Mouse (Mus musculus) midbrain, embryonic 11.5 days (tissue): Measurements from ENCODE around the gene Wfdc1. TPM values are rescaled to one million over a fixed set of nuclear protein-coding genes. Genes with fewer than 3 reads are reported as not detected.

ENCODE experiments used
- ATAC-seq: fragments of 200-750 bp; cut with Nextera tagmentation; 2 replicates; pipeline ENCODE4 v1.8.0; 2017; ENCODE audit warnings: moderate TSS enrichment, moderate library complexity; ENCODE audit not compliant: low FRiP score
- DNase-seq: peaks from one replicate; pipeline ENCODE4 v3.0.0; 2015; ENCODE audit warnings: low spot score; ENCODE audit errors: missing footprints
- H3K27ac ChIP-seq: fragments of 300-500 bp; sonication (generic); 2 replicates; pipeline ENCODE4 v1.5.1; 2014; ENCODE audit warnings: low read depth, low read length
- H3K27me3 ChIP-seq: fragments of 300-500 bp; sonication (generic); 2 replicates; pipeline ENCODE4 v1.6.1; 2014; ENCODE audit warnings: mild to moderate bottlenecking, low read length, moderate library complexity, mixed read lengths; ENCODE audit not compliant: control insufficient read depth, insufficient read depth
- H3K36me3 ChIP-seq: fragments of 300-500 bp; sonication (generic); 2 replicates; pipeline ENCODE4 v1.6.1; 2014; ENCODE audit warnings: mild to moderate bottlenecking, low read length, moderate library complexity, mixed read lengths; ENCODE audit not compliant: control insufficient read depth, insufficient read depth
- H3K4me1 ChIP-seq: fragments of 300-500 bp; sonication (generic); 2 replicates; pipeline ENCODE4 v1.6.1; 2014; ENCODE audit warnings: low read length; ENCODE audit not compliant: control insufficient read depth, insufficient read depth
- H3K4me2 ChIP-seq: fragments of 300-500 bp; sonication (generic); 2 replicates; pipeline ENCODE4 v1.6.1; 2014; ENCODE audit warnings: mild to moderate bottlenecking, moderate library complexity
- H3K4me3 ChIP-seq: fragments of 300-500 bp; sonication (generic); 2 replicates; pipeline ENCODE4 v1.5.1; 2014; ENCODE audit warnings: low read depth, low read length
- H3K9ac ChIP-seq: fragments of 300-500 bp; sonication (generic); 2 replicates; pipeline ENCODE4 v1.6.1; 2014; ENCODE audit warnings: low read length
- H3K9me3 ChIP-seq: fragments of 300-500 bp; sonication (generic); 2 replicates; pipeline ENCODE4 v1.6.1; 2016; ENCODE audit warnings: low read length; ENCODE audit not compliant: control insufficient read depth
- WGBS: fragments of 180-500 bp; shearing (Covaris S2); extraction: QIAGEN DNeasy Blood & Tissue Kit; methylation state at CpG from one replicate; pipeline ENCODE4 v1.1.7; 2014; 5-methylcytosine and 5-hydroxymethylcytosine counted together
- polyA plus RNA-seq: library from polyadenylated mRNA; unstranded; fragments of >200 nt; fragmentation: Nextera tagmentation; extraction: Ambion mirVana; gene quantifications from 2 replicates; pipeline ENCODE4 v1.2.1, GENCODE M21; 2014

Gene Wfdc1
- polyA plus RNA-seq, 1 experiment from 2014 or later, result 11.8 TPM

- Histone ChIP-seq H3K4me1 (peaks cover 4% of the 10 kb centered on the region; the same call in 1 of the 2 replicates), H3K9ac (no peak overlapping the region)
- 87% methylated on average over 7 of the region's 7 CpGs for WGBS
Measured at GRCm38 (mm10) chr8:119624916-119625315, 41.2 kb upstream of the Wfdc1 start.

GRCm38 (mm10) chr8:119625788-119626187, 40.4 kb upstream of the Wfdc1 start:
- H3K27ac ChIP-seq, result no peak overlapping the region
- WGBS, result 76% methylated on average over 22 of the region's 22 CpGs
- H3K4me1 ChIP-seq, result peaks cover 4% of the 10 kb centered on the region; the same call in 1 of the 2 replicates
- no peak overlapping the region for H3K4me2 ChIP-seq
- H3K9ac ChIP-seq, result no peak overlapping the region
- H3K36me3 ChIP-seq, result no peaks in the 10 kb centered on the region
- no peak overlapping the region for H3K4me3 ChIP-seq
- DNase-seq (no peak), ATAC-seq (no peak)
- no peaks in the 10 kb centered on the region for H3K27me3 ChIP-seq
- H3K9me3 ChIP-seq, result no peaks in the 10 kb centered on the region

More at GRCm38 (mm10) chr8:119624916-119625315, 41.2 kb upstream of the Wfdc1 start:
- Histone ChIP-seq H3K36me3 (no peaks in the 10 kb centered on the region), H3K27me3 (no peaks in the 10 kb centered on the region), H3K27ac (no peak overlapping the region), H3K4me3 (no peak overlapping the region), H3K9me3 (no peaks in the 10 kb centered on the region), H3K4me2 (no peak overlapping the region)
- DNase-seq, result no peak
- ATAC-seq, result no peak

- peaks cover 6% of the 10 kb centered on the region for H3K4me1 ChIP-seq
- WGBS, result 88% methylated on average over 7 of the region's 7 CpGs
Measured at GRCm38 (mm10) chr8:119627199-119627598, 39.0 kb upstream of the Wfdc1 start.

GRCm38 (mm10) chr8:119627613-119628359, 38.4 kb upstream of the Wfdc1 start:
- 43% methylated on average over 10 of the region's 10 CpGs for WGBS
- no peaks in the 10 kb centered on the region for H3K27me3 ChIP-seq
- ATAC-seq (no peak), DNase-seq (no peak)
- H3K4me2 ChIP-seq, result no peak overlapping the region
- peaks cover 6% of the 10 kb centered on the region for H3K4me1 ChIP-seq
- H3K9ac ChIP-seq, result no peak overlapping the region
- no peak overlapping the region for H3K4me3 ChIP-seq
- H3K36me3 ChIP-seq, result no peaks in the 10 kb centered on the region
- H3K27ac ChIP-seq, result no peak overlapping the region
- H3K9me3 ChIP-seq, result no peaks in the 10 kb centered on the region

More at GRCm38 (mm10) chr8:119627199-119627598, 39.0 kb upstream of the Wfdc1 start:
- no peaks in the 10 kb centered on the region for H3K27me3 ChIP-seq
- H3K4me2 ChIP-seq, result no peak overlapping the region
- no peaks in the 10 kb centered on the region for H3K9me3 ChIP-seq
- H3K4me3 ChIP-seq, result no peak overlapping the region
- no peaks in the 10 kb centered on the region for H3K36me3 ChIP-seq
- H3K9ac ChIP-seq, result no peak overlapping the region
- no peak overlapping the region for H3K27ac ChIP-seq
- no peak for ATAC-seq
- DNase-seq, result no peak

- H3K9ac ChIP-seq, result no peak overlapping the region; the same call in 1 of the 2 replicates
- WGBS, result 52% methylated on average over 3 of the region's 3 CpGs
- H3K27ac ChIP-seq, result peak overlapping the region; percentile 20; the same call in 1 of the 2 replicates
- no peak overlapping the region for H3K4me3 ChIP-seq
- H3K36me3 ChIP-seq, result no peaks in the 10 kb centered on the region
- no peak for DNase-seq
- H3K4me2 ChIP-seq, result no peak overlapping the region
- H3K27me3 ChIP-seq, result peaks cover 7% of the 10 kb centered on the region
- H3K9me3 ChIP-seq, result no peaks in the 10 kb centered on the region
- peaks cover 20% of the 10 kb centered on the region for H3K4me1 ChIP-seq
- ATAC-seq, result peak; percentile 56; the same call in 1 of the 2 replicates
Measured at GRCm38 (mm10) chr8:119630841-119631240, 35.3 kb upstream of the Wfdc1 start.

- Histone ChIP-seq H3K9me3 (no peaks in the 10 kb centered on the region), H3K4me3 (no peak overlapping the region), H3K27me3 (peaks cover 7% of the 10 kb centered on the region), H3K4me2 (no peak overlapping the region), H3K9ac (no peak overlapping the region), H3K36me3 (no peaks in the 10 kb centered on the region), H3K27ac (no peak overlapping the region), H3K4me1 (peaks cover 21% of the 10 kb centered on the region)
- no peak for ATAC-seq
- DNase-seq, result no peak
- WGBS, result 89% methylated on average over 9 of the region's 9 CpGs
Measured at GRCm38 (mm10) chr8:119632246-119632645, 33.9 kb upstream of the Wfdc1 start.

GRCm38 (mm10) chr8:119632909-119633308, 33.3 kb upstream of the Wfdc1 start:
- ATAC-seq, result no peak
- no peaks in the 10 kb centered on the region for H3K36me3 ChIP-seq
- peaks cover 20% of the 10 kb centered on the region for H3K4me1 ChIP-seq
- peaks cover 7% of the 10 kb centered on the region for H3K27me3 ChIP-seq
- 41% methylated on average over 29 of the region's 29 CpGs for WGBS
- H3K4me2 ChIP-seq, result no peak overlapping the region
- DNase-seq, result no peak
- no peak overlapping the region for H3K4me3 ChIP-seq
- no peak overlapping the region for H3K9ac ChIP-seq
- no peaks in the 10 kb centered on the region for H3K9me3 ChIP-seq
- H3K27ac ChIP-seq, result no peak overlapping the region

- Histone ChIP-seq H3K4me1 (peaks cover 17% of the 10 kb centered on the region), H3K4me3 (no peak overlapping the region), H3K27ac (no peak overlapping the region), H3K36me3 (no peaks in the 10 kb centered on the region), H3K27me3 (peaks cover 7% of the 10 kb centered on the region), H3K9me3 (no peaks in the 10 kb centered on the region), H3K9ac (no peak overlapping the region), H3K4me2 (no peak overlapping the region)
- ATAC-seq (peak; percentile 56; the same call in 1 of the 2 replicates), DNase-seq (no peak)
- WGBS, result 17% methylated on average over 14 of the region's 14 CpGs
Measured at GRCm38 (mm10) chr8:119634616-119635336, 31.4 kb upstream of the Wfdc1 start.

GRCm38 (mm10) chr8:119635378-119635777, 30.8 kb upstream of the Wfdc1 start, which contains the start of gene Kcng4:
Gene Kcng4, minus strand, starts transcription at chr8:119635680.
- no peak within 1 kb of the TSS for H3K9ac ChIP-seq
- WGBS, result 34% methylated on average over 6 of the region's 6 CpGs
- H3K36me3 ChIP-seq, result no peaks in the 10 kb centered on the region
- DNase-seq (no peak), ATAC-seq (no peak)
- peaks cover 7% of the 10 kb centered on the region for H3K27me3 ChIP-seq
- H3K4me2 ChIP-seq, result no peak within 1 kb of the TSS
- peaks cover 17% of the 10 kb centered on the region for H3K4me1 ChIP-seq
- H3K4me3 ChIP-seq, result no peak within 1 kb of the TSS
- H3K9me3 ChIP-seq, result no peaks in the 10 kb centered on the region
- no peak within 1 kb of the TSS for H3K27ac ChIP-seq
